Mouse (Mus musculus) embryonic facial prominence, embryonic 12.5 days (tissue): ENCODE results near the gene Radil. TPM values are rescaled to one million over a fixed set of nuclear protein-coding genes. Genes with fewer than 3 reads are reported as not detected.
A peak's percentile ranks its signal among the peaks of the same experiment; 100 is the strongest.

Source experiments
- ATAC-seq: fragments of 200-750 bp; cut with Nextera tagmentation; 2 replicates; pipeline ENCODE4 v1.8.0; 2017; ENCODE audit not compliant: insufficient number of reproducible peaks, insufficient read depth, low FRiP score, low TSS enrichment
- H3K27ac ChIP-seq: fragments of 300-500 bp; sonication (generic); 2 replicates; pipeline ENCODE4 v1.5.1; 2016; ENCODE audit warnings: mild to moderate bottlenecking
- H3K27me3 ChIP-seq: fragments of 300-500 bp; sonication (generic); 2 replicates; pipeline ENCODE4 v1.6.1; 2016; ENCODE audit warnings: mild to moderate bottlenecking, moderate library complexity
- H3K36me3 ChIP-seq: fragments of 300-500 bp; sonication (generic); 2 replicates; pipeline ENCODE4 v1.6.1; 2016; ENCODE audit warnings: mild to moderate bottlenecking
- H3K4me1 ChIP-seq: fragments of 300-500 bp; sonication (generic); 2 replicates; pipeline ENCODE4 v1.6.1; 2016
- H3K4me2 ChIP-seq: fragments of 300-500 bp; sonication (generic); replicated peaks from 2 replicates; pipeline ENCODE4 v1.6.1; 2016; ENCODE audit warnings: mild to moderate bottlenecking, moderate library complexity
- H3K4me3 ChIP-seq: fragments of 300-500 bp; sonication (generic); 2 replicates; pipeline ENCODE4 v1.5.1; 2016; ENCODE audit warnings: mild to moderate bottlenecking
- H3K9ac ChIP-seq: fragments of 300-500 bp; sonication (generic); 2 replicates; pipeline ENCODE4 v1.6.1; 2016; ENCODE audit warnings: mild to moderate bottlenecking, moderate library complexity
- H3K9me3 ChIP-seq: fragments of 300-500 bp; sonication (generic); 2 replicates; pipeline ENCODE4 v1.6.1; 2016; ENCODE audit warnings: mild to moderate bottlenecking, moderate library complexity
- WGBS: fragments of 180-500 bp; shearing (Covaris S2); methylation state at CpG from one replicate; pipeline ENCODE4 v1.1.7; 2016; 5-methylcytosine and 5-hydroxymethylcytosine counted together
- polyA plus RNA-seq: library from polyadenylated mRNA; unstranded; fragments of >200 nt; fragmentation: Nextera tagmentation; extraction: Ambion mirVana; gene quantifications from 2 replicates; pipeline ENCODE4 v1.2.1, GENCODE M21; 2016

Radil gene
- polyA plus RNA-seq: 6.4 and 6.9 TPM in 2 replicates

- Histone ChIP-seq H3K4me2 (peak within 1 kb of the TSS; percentile 98), H3K9me3 (no peaks in the 10 kb centered on the region), H3K36me3 (no peaks in the 10 kb centered on the region), H3K4me3 (peak within 1 kb of the TSS; percentile 62), H3K9ac (peak within 1 kb of the TSS; percentile 62), H3K27me3 (no peaks in the 10 kb centered on the region), H3K4me1 (peaks cover 9% of the 10 kb centered on the region), H3K27ac (peak within 1 kb of the TSS; percentile 67)
- ATAC-seq: peak; percentile 82
- WGBS: 2% methylated on average over 78 of the region's 80 CpGs
These were observed at the start of gene Radil for GRCm38 (mm10) chr5:142550706-142551652. Radil (minus strand) TSS chr5:142551098.

- Histone ChIP-seq H3K4me1 (0 out of 2 replicates have a peak, but pooled peaks cover 3% of the 10 kb centered on the region), H3K4me2 (no peak overlapping the region), H3K36me3 (no peaks in the 10 kb centered on the region), H3K9me3 (no peaks in the 10 kb centered on the region), H3K4me3 (no peak overlapping the region), H3K9ac (no peak overlapping the region), H3K27me3 (no peaks in the 10 kb centered on the region), H3K27ac (no peak overlapping the region)
- 55% methylated on average over 6 of the region's 6 CpGs for WGBS
- no peak for ATAC-seq
These were observed 46.9 kb upstream of the Radil start for GRCm38 (mm10) chr5:142597648-142598390.

- H3K36me3 ChIP-seq: no peaks in the 10 kb centered on the region
- no peak overlapping the region for H3K4me2 ChIP-seq
- H3K27ac ChIP-seq: no peak overlapping the region
- ATAC-seq: no peak
- no peaks in the 10 kb centered on the region for H3K9me3 ChIP-seq
- WGBS: 85% methylated on average over 6 of the region's 6 CpGs
- H3K9ac ChIP-seq: no peak overlapping the region
- no peaks in the 10 kb centered on the region for H3K27me3 ChIP-seq
- 0 out of 2 replicates have a peak, but pooled peaks cover 3% of the 10 kb centered on the region for H3K4me1 ChIP-seq
- no peak overlapping the region for H3K4me3 ChIP-seq
These were observed 45.8 kb upstream of the Radil start for GRCm38 (mm10) chr5:142596723-142597122.

- Histone ChIP-seq H3K36me3 (no peaks in the 10 kb centered on the region), H3K9ac (no peak overlapping the region), H3K4me1 (0 out of 2 replicates have a peak, but pooled peaks cover 3% of the 10 kb centered on the region), H3K27ac (no peak overlapping the region), H3K4me2 (no peak overlapping the region), H3K27me3 (no peaks in the 10 kb centered on the region), H3K4me3 (no peak overlapping the region), H3K9me3 (no peaks in the 10 kb centered on the region)
- ATAC-seq: no peak
- WGBS: 85% methylated on average over 3 of the region's 3 CpGs
These were observed 44.8 kb upstream of the Radil start for GRCm38 (mm10) chr5:142595698-142596097.

- no peak for ATAC-seq
- 0 out of 2 replicates have a peak, but pooled peaks cover 3% of the 10 kb centered on the region for H3K4me1 ChIP-seq
- H3K4me3 ChIP-seq: no peak overlapping the region
- H3K4me2 ChIP-seq: no peak overlapping the region
- no peak overlapping the region for H3K9ac ChIP-seq
- no peaks in the 10 kb centered on the region for H3K27me3 ChIP-seq
- H3K36me3 ChIP-seq: no peaks in the 10 kb centered on the region
- 77% methylated on average over 6 of the region's 6 CpGs for WGBS
- H3K27ac ChIP-seq: no peak overlapping the region
- no peaks in the 10 kb centered on the region for H3K9me3 ChIP-seq
These were observed 40.2 kb upstream of the Radil start for GRCm38 (mm10) chr5:142590953-142591616.

- no peak overlapping the region for H3K27ac ChIP-seq
- H3K36me3 ChIP-seq: no peaks in the 10 kb centered on the region
- 0 out of 2 replicates have a peak, but pooled peaks cover 3% of the 10 kb centered on the region for H3K27me3 ChIP-seq
- H3K4me2 ChIP-seq: no peak overlapping the region
- peak; percentile 70; the same call in 1 of the 2 replicates for ATAC-seq
- H3K4me3 ChIP-seq: no peak overlapping the region
- no peaks in the 10 kb centered on the region for H3K9me3 ChIP-seq
- no peak overlapping the region for H3K9ac ChIP-seq
- WGBS: 58% methylated on average over 14 of the region's 14 CpGs
- H3K4me1 ChIP-seq: 0 out of 2 replicates have a peak, but pooled peaks cover 5% of the 10 kb centered on the region
These were observed 32.8 kb upstream of the Radil start for GRCm38 (mm10) chr5:142583616-142584126.

GRCm38 (mm10) chr5:142581517-142581916 lies 30.6 kb upstream of the Radil start:
- H3K27me3 ChIP-seq: 0 out of 2 replicates have a peak, but pooled peaks cover 3% of the 10 kb centered on the region
- no peak overlapping the region for H3K9ac ChIP-seq
- H3K4me2 ChIP-seq: no peak overlapping the region
- H3K4me1 ChIP-seq: 0 out of 2 replicates have a peak, but pooled peaks cover 5% of the 10 kb centered on the region
- 17% methylated on average over 5 of the region's 5 CpGs for WGBS
- no peak overlapping the region for H3K27ac ChIP-seq
- no peak overlapping the region for H3K4me3 ChIP-seq
- H3K36me3 ChIP-seq: no peaks in the 10 kb centered on the region
- H3K9me3 ChIP-seq: peaks cover 4% of the 10 kb centered on the region; the same call in 1 of the 2 replicates
- ATAC-seq: no peak

GRCm38 (mm10) chr5:142578192-142578591 lies 27.3 kb upstream of the Radil start:
- H3K9me3 ChIP-seq: peaks cover 4% of the 10 kb centered on the region; the same call in 1 of the 2 replicates
- no peak for ATAC-seq
- H3K27me3 ChIP-seq: 0 out of 2 replicates have a peak, but pooled peaks cover 3% of the 10 kb centered on the region
- no peak overlapping the region for H3K4me2 ChIP-seq
- no peak overlapping the region for H3K4me3 ChIP-seq
- no peak overlapping the region for H3K27ac ChIP-seq
- H3K9ac ChIP-seq: no peak overlapping the region
- 89% methylated on average over 10 of the region's 10 CpGs for WGBS
- no peaks in the 10 kb centered on the region for H3K4me1 ChIP-seq
- H3K36me3 ChIP-seq: no peaks in the 10 kb centered on the region

- no peak for ATAC-seq
These were observed 25.9 kb upstream of the Radil start for GRCm38 (mm10) chr5:142576832-142577231.

GRCm38 (mm10) chr5:142574323-142575057 lies 23.6 kb upstream of the Radil start:
- no peak overlapping the region for H3K9ac ChIP-seq
- ATAC-seq: no peak
- no peak overlapping the region for H3K4me2 ChIP-seq
- H3K36me3 ChIP-seq: no peaks in the 10 kb centered on the region
- H3K4me3 ChIP-seq: no peak overlapping the region
- WGBS: 78% methylated on average over 8 of the region's 8 CpGs
- no peaks in the 10 kb centered on the region for H3K4me1 ChIP-seq
- H3K27me3 ChIP-seq: no peaks in the 10 kb centered on the region
- peaks cover 8% of the 10 kb centered on the region; the same call in 1 of the 2 replicates for H3K9me3 ChIP-seq
- no peak overlapping the region for H3K27ac ChIP-seq

More at GRCm38 (mm10) chr5:142576832-142577231, 25.9 kb upstream of the Radil start:
- Histone ChIP-seq H3K27ac (no peak overlapping the region), H3K4me1 (no peaks in the 10 kb centered on the region), H3K27me3 (0 out of 2 replicates have a peak, but pooled peaks cover 3% of the 10 kb centered on the region), H3K36me3 (no peaks in the 10 kb centered on the region), H3K9me3 (peaks cover 8% of the 10 kb centered on the region; the same call in 1 of the 2 replicates), H3K4me2 (no peak overlapping the region), H3K9ac (no peak overlapping the region), H3K4me3 (no peak overlapping the region)
- WGBS: 80% methylated on average over 7 of the region's 7 CpGs
